Mouse (Mus musculus) adrenal gland (tissue): ENCODE data around the gene Ip6k2.

Experiments used
- intact Hi-C: fragments of 180-260 bp; cut with DNase I; formaldehyde crosslinking; loops from one replicate; pipeline ENCODE4 v1.15.1; 2025

Ip6k2 gene

DNA sequence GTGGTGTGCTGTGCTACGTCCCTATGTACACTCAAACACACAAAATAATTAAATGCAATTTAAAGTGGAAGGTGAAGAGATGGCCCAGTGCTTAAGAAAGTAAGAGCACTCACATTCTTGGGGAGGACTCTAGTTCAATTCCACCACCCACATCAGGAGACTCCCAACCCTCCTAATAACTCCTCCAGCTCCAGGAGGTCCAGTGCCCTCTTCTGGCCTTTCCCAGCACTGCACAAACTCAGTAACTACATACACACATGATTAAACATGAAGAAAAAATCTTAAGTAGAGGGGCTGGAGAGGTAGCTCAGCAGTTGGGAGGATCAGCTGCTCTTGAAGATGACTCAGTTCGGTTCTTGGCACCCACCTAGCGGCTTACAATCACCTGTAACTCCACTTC is 35.9 kb downstream of the Ip6k2 start:
- intact Hi-C loops: loop anchor here (5.0 kb wide), 1 partner anchor 62 kb away; no protein-coding TSS in a partner anchor

- intact Hi-C loops: no loop called here
Measured at GRCm38 (mm10) chr9:108820077-108820476, 36.5 kb downstream of the Ip6k2 start.

DNA sequence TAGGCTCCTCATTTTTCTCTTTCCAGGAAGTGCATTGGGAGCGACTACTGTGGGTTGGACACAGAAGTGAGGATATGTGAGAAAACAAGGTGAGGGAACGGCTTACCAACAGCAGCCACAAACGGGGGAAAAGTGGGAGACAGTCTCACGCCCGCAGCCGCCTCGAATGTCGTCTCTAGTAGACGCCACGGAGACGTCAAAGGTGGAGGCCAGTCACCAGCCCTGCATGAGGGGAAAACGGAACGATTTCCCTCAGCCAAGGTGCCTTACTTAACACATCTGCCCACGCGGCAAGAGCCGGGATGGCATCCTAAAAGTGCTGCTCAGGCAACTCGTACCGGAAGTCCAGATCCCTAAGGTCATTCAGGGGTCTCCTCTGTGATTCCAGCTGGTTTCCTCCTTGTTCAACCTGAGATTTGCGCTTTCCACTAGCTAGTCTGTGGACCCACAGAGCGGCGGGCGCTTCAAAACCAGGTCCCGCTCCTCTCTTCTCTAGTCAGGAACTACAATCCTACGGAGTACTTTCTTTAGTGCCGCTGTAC is 40.6 kb downstream of the Ip6k2 start:
- intact Hi-C loops: no loop called here

GRCm38 (mm10) chr9:108824755-108825413 is 41.3 kb downstream of the Ip6k2 start:
- intact Hi-C loops: no loop called here

DNA sequence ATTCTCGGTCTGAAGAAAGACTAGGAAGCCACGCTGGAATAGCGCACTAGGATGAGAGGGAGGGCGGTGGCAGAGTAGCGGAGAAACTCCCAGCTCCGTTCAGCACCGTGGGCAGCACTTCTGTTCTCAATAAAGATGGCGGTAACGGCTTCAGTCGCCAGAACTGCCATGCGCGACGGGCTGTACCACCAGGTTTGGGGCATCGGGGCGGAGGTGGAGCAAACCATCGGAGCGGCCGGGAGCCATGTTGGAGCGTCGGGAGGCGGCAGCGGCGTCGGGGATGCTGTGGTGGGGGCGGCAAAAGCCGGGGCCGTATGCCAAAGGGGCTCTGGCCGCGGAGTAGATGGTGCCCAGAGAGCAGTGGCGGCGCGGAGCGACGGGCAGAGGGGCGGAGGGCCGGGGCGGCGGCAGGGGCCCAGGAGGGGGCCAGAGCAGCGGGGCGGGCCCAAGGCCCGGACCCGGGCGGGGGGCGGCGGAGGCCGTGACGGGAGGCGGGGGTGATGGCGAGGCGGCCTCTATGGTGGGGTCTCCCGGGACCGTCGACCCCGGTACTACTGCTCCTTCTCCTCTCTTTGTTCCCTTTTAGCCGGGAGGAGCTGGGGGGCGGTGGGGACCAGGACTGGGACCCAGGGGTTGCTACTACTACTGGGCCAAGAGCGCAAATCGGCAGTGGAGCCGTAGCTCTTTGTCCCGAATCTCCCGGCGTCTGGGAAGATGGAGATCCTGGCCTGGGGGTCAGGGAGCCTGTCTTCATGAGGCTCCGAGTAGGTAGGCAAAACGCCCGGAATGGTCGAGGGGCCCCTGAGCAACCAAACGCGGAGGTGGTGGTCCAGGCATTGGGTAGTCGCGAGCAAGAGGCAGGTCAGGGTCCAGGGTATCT is 42.5 kb downstream of the Ip6k2 start, which contains the start of gene Celsr3:
TSS of gene Celsr3 (plus strand) at position 501 of the 880 bp plus-strand sequence.
- intact Hi-C loops: no loop called here

DNA sequence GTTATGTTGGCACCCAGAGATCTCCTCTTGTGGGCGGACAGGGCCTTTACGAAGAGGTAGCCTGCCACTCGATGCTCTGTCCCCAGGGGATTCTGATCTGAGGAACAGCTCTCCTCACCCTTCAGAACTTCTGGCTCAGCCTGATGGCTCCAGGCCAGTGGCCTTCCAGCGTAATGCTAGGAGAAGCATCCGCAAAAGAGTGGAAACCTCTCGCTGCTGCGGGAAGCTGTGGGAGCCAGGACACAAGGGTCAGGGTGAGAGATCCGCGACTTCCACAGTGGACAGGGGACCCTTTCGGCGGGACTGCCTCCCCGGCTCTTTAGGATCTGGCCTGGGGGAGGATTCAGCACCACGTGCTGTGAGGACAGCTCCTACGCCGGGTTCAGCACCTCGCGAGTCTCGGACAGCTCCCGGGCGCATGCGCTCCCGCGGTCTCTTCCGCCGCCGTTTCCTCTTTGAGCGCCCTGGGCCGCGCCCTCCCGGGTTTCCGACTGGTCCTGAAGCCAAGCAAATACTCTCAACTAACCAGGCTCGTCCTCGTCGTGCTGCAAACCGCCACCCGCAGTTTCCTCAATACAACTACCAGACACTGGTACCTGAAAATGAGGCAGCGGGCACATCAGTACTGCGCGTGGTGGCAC is 43.2 kb downstream of the Ip6k2 start:
- intact Hi-C loops: no loop called here

- intact Hi-C loops: no loop called here
Measured at GRCm38 (mm10) chr9:108827454-108827853, 43.9 kb downstream of the Ip6k2 start.

DNA sequence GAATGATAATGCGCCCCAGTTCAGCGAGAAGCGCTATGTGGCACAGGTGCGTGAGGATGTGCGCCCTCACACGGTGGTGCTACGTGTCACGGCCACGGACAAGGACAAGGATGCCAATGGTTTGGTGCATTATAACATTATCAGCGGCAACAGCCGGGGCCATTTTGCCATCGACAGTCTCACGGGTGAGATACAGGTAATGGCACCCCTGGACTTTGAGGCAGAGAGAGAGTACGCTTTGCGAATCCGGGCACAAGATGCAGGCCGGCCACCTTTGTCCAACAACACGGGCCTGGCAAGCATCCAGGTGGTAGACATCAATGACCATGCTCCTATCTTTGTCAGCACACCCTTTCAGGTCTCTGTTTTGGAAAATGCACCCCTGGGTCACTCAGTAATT is 44.3 kb downstream of the Ip6k2 start:
- intact Hi-C loops: no loop called here

DNA sequence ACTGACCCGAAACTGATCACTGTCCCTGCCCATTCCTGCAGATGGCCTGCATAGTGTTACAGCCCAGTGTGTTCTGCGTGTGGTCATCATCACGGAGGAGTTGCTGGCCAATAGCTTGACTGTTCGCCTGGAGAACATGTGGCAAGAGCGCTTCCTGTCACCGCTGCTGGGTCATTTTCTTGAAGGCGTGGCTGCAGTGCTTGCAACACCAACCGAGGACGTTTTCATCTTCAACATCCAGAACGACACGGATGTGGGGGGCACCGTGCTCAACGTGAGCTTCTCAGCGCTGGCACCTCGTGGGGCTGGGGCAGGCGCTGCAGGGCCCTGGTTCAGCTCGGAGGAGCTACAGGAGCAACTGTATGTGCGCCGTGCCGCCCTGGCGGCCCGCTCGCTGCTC is 48.0 kb downstream of the Ip6k2 start:
- intact Hi-C loops: no loop called here

- intact Hi-C loops: no loop called here
Measured at GRCm38 (mm10) chr9:108832390-108833108, 49.0 kb downstream of the Ip6k2 start.

GRCm38 (mm10) chr9:108842989-108843388 is 59.4 kb downstream of the Ip6k2 start:
- intact Hi-C loops: no loop called here

DNA sequence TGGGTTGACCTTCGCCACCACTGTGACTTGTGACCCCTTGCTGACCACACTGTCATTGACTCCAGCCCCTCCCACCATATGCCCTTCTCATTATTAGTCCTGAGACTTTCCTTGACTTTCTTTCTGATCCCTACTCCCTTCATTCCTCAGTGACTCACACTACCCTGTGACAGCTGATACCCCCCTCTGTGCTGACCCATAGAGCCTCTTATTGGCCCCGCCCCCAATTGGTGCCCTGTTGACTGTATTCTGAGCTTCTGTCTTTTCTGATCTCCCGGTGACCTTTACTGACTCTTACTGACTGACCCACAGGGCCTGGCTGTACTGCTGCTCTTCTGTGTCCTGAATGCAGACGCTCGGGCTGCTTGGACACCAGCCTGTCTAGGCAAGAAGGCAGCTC is 61.8 kb downstream of the Ip6k2 start:
- intact Hi-C loops: no loop called here

DNA sequence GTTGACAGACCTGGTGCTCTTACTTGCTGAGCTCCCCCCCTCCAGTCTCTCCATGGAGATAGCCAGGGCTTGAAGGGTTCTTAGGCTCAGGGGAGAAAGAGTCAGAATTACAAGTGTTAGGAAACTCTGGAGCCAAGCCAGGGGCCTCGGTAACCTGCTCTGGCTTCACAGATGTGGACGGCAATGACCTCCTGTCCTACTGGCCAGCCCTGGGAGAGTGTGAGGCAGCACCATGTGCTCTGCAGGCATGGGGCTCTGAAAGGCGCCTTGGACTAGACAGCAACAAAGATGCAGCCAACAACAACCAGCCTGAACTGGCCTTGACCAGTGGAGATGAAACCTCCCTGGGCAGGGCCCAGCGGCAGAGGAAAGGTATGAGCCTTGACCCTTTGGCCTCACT is 63.8 kb downstream of the Ip6k2 start:
- intact Hi-C loops: no loop called here

- intact Hi-C loops: no loop called here
Measured at GRCm38 (mm10) chr9:108848419-108848818, 64.8 kb downstream of the Ip6k2 start.

GRCm38 (mm10) chr9:108852976-108853375 is 69.4 kb downstream of the Ip6k2 start, which contains the start of gene Slc26a6:
Gene Slc26a6 (plus strand): TSS chr9:108853283.
- intact Hi-C loops: no loop called here

DNA sequence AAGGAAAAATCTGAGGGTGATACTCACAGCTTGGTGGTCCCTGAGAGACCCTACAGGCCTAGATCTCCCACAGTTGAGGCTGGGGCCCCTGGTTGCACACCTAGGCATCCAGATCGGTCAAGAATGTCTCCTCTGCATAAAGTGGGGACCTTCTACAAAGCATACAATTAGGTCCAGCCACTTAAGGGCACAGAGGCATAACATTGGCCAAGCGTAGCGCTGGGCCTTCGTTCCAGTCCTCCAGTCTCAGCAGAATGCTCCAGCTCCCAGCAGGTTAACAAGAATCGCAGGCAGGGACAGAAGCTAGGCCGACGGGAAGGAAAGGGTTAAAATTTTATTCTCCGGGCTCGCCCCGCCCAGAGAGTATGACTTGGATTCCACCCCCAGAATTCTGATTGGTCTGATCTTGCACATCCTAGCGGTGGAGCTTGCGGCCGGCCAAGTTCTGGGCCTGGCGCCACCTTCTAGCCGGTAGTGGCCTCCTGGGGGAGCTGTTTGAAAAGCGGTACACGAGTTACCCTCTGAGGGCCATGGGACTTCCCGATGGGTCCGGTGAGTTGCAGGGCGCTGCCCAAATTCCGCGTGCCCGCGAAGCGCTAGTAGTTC is 70.1 kb downstream of the Ip6k2 start:
- intact Hi-C loops: no loop called here

- intact Hi-C loops: no loop called here
Measured at GRCm38 (mm10) chr9:108854241-108854696, 70.7 kb downstream of the Ip6k2 start.

- intact Hi-C loops: no loop called here
Measured at GRCm38 (mm10) chr9:108855335-108855734, 71.7 kb downstream of the Ip6k2 start.
